Mouse (Mus musculus) liver, embryonic 16.5 days (tissue): Measurements from ENCODE around the gene Kif7. TPM values are rescaled to one million over a fixed set of nuclear protein-coding genes. Genes with fewer than 3 reads are reported as not detected.

Experiments
- ATAC-seq: fragments of 200-750 bp; cut with Nextera tagmentation; 2 replicates; pipeline ENCODE4 v1.8.0; 2017; ENCODE audit warnings: low read depth, mild to moderate bottlenecking, moderate number of reproducible peaks, moderate library complexity
- H3K27ac ChIP-seq: fragments of 300-500 bp; sonication (generic); 2 replicates; pipeline ENCODE4 v1.5.1; 2014; ENCODE audit warnings: mild to moderate bottlenecking, low read length
- H3K27me3 ChIP-seq: fragments of 300-500 bp; sonication (generic); 2 replicates; pipeline ENCODE4 v1.6.1; 2014; ENCODE audit warnings: low read depth, low read length, mixed read lengths; ENCODE audit not compliant: control insufficient read depth, insufficient read depth
- H3K36me3 ChIP-seq: fragments of 300-500 bp; sonication (generic); 2 replicates; pipeline ENCODE4 v1.6.1; 2014; ENCODE audit warnings: mild to moderate bottlenecking; ENCODE audit not compliant: control insufficient read depth, insufficient read depth
- H3K4me1 ChIP-seq: fragments of 300-500 bp; sonication (generic); 2 replicates; pipeline ENCODE4 v1.6.1; 2014; ENCODE audit warnings: low read depth, low read length, mixed read lengths; ENCODE audit not compliant: control insufficient read depth
- H3K4me2 ChIP-seq: fragments of 300-500 bp; sonication (generic); 2 replicates; pipeline ENCODE4 v1.6.1; 2014; ENCODE audit warnings: low read depth, low read length, mixed read lengths
- H3K4me3 ChIP-seq: fragments of 300-500 bp; sonication (generic); 2 replicates; pipeline ENCODE4 v1.5.1; 2014; ENCODE audit warnings: low read depth, mild to moderate bottlenecking, low read length
- H3K9ac ChIP-seq: fragments of 300-500 bp; sonication (generic); 2 replicates; pipeline ENCODE4 v1.6.1; 2014; ENCODE audit warnings: low read depth, low read length
- H3K9me3 ChIP-seq: fragments of 300-500 bp; sonication (generic); replicated peaks from 2 replicates; pipeline ENCODE4 v1.6.1; 2016; ENCODE audit warnings: low read length; ENCODE audit not compliant: control insufficient read depth
- WGBS: fragments of 180-500 bp; shearing (Covaris S2); extraction: QIAGEN DNeasy Blood & Tissue Kit; methylation state at CpG from one replicate; pipeline ENCODE4 v1.1.7; 2014; ENCODE audit not compliant: insufficient replicate concordance; 5-methylcytosine and 5-hydroxymethylcytosine counted together
- polyA plus RNA-seq: library from polyadenylated mRNA; unstranded; fragments of >200 nt; fragmentation: Nextera tagmentation; extraction: Ambion mirVana; gene quantifications from 2 replicates; pipeline ENCODE4 v1.2.1, GENCODE M21; 2015

Gene Kif7
- polyA plus RNA-seq, 1 experiment from 2014 or later, result 0.22 TPM

DNA sequence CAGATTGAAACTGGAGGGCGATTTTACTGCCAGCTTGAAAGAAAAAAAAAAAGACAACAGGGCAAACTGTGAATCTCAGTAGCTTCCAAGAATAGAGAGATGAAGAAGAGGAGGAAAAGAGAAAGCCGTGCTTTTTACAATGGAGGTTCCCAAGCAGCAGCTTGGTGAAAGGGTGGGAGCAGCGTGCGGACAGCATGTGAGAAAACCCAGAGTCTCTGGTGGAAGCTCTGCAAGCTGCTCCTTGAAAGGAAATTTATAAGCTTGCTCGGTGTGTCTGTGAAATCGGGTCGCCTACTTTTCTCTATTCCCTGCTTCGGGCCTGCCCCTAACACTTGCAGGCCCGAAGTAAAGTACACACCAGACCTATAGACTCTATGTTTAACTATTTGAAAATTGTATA lies 28.5 kb upstream of the Kif7 start:
- 72% methylated on average over 9 of the region's 9 CpGs for WGBS
- Histone ChIP-seq H3K4me2 (no peak overlapping the region), H3K9me3 (no peaks in the 10 kb centered on the region), H3K27me3 (no peaks in the 10 kb centered on the region), H3K36me3 (no peaks in the 10 kb centered on the region), H3K27ac (no peak overlapping the region), H3K4me3 (no peak overlapping the region), H3K9ac (no peak overlapping the region), H3K4me1 (peaks cover 8% of the 10 kb centered on the region)
- no peak for ATAC-seq

DNA sequence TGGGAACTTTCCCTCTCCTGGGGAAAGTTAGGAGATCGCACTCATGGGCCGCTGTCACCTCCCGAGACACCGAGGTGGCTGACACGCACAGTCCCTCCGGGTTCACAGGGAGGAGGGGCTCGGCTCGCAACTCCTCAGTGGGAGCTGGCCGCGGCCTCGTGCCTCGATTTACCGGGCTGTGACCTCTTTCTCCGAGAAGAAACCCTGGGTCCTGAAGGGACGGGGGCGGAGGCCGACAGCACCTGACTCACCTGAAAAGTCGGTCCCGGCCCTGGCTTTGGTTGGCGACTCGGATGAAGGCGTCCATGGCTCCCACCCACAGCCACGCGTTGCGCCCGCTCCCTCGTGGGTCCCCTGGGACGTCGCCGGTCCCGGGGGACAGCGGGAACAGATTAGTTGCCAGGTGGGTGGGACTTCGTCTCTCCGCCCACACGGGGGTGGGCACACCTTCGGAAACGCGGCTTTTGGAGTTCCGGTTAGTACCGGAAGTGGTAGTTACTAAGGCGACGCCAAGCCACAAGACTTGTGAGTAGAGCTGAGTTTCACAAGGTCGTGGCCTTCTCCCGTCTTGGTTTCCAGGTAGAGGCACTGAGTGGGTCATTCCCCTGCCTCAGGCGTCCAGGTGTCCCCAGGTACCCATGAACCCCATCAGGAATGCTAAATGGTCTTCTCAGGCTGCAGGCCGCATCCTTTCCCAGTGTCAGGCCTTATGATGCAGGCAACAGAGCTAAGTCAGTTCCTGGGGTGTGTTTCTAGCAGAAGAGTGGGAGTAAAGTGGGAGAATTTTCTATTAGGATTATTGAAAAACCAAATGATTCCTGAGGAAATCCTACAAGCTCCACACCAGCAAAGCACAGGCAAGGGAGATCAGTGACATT lies 27.4 kb upstream of the Kif7 start, which contains the start of the genes Pex11a and Wdr93:
Gene Pex11a (minus strand): TSS at position 473 of the 878 bp plus-strand sequence.
Gene Wdr93 (plus strand): TSS at position 505 of the 878 bp plus-strand sequence.
- peak within 1 kb of the TSS; percentile 62 for H3K9ac ChIP-seq

DNA sequence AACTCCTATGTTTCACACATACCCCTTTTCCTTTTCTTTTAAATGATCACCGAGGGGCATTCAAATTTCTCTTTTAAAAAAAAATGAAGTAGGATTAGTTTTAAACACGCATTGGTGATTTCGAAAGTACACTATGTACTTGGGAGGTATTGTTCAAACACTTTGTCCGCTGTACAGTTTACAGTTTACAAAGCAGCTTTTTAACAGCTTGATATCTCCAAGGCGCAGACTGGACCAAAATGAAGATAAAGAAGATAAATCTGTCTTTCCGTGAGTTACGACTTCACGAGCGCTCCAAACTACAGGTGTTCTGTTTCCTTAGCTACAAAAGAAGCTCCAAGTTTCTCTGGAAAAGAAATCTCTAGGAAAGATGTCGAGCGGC lies 26.7 kb upstream of the Kif7 start:
- Histone ChIP-seq H3K4me3 (peak overlapping the region; percentile 69), H3K9me3 (no peaks in the 10 kb centered on the region), H3K4me2 (peak overlapping the region; percentile 92), H3K9ac (peak overlapping the region; percentile 62), H3K36me3 (no peaks in the 10 kb centered on the region), H3K4me1 (peaks cover 8% of the 10 kb centered on the region), H3K27ac (no peak overlapping the region), H3K27me3 (no peaks in the 10 kb centered on the region)
- WGBS, result 9% methylated on average over 11 of the region's 11 CpGs
- ATAC-seq, result no peak

More for the DNA sequence above, 27.4 kb upstream of the Kif7 start, which contains the start of the genes Pex11a and Wdr93:
- Histone ChIP-seq H3K36me3 (no peaks in the 10 kb centered on the region), H3K4me3 (peak within 1 kb of the TSS; percentile 69), H3K9me3 (no peaks in the 10 kb centered on the region), H3K27ac (no peak within 1 kb of the TSS), H3K4me1 (peaks cover 8% of the 10 kb centered on the region), H3K27me3 (no peaks in the 10 kb centered on the region), H3K4me2 (peak within 1 kb of the TSS; percentile 92)
- ATAC-seq, result peak; percentile 78
- WGBS, result 2% methylated on average over 46 of the region's 46 CpGs

DNA sequence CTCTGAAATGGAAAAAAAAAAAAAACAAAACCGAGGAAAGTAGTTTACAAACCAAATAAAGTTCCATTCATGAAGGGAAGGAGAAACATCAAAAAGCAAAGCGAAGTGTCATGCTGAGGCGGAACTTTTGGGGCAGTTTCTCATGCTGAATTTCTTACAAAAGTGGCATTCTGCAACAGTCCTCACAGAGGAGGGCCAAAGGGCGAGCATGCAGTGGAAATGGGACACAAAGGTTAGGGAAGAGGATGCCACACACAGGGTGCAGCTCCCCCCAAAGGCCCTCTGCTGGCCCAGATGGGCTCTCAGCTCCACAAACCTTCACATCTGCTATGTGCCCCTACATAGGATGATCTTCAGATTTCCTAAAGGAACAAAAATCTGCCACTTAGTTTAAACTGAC lies 24.8 kb upstream of the Kif7 start:
- Histone ChIP-seq H3K4me3 (no peak overlapping the region), H3K4me2 (no peak overlapping the region), H3K27ac (no peak overlapping the region), H3K36me3 (no peaks in the 10 kb centered on the region), H3K4me1 (peaks cover 8% of the 10 kb centered on the region), H3K27me3 (no peaks in the 10 kb centered on the region), H3K9ac (no peak overlapping the region), H3K9me3 (no peaks in the 10 kb centered on the region)
- WGBS, result 59% methylated on average over 4 of the region's 4 CpGs
- no peak for ATAC-seq

DNA sequence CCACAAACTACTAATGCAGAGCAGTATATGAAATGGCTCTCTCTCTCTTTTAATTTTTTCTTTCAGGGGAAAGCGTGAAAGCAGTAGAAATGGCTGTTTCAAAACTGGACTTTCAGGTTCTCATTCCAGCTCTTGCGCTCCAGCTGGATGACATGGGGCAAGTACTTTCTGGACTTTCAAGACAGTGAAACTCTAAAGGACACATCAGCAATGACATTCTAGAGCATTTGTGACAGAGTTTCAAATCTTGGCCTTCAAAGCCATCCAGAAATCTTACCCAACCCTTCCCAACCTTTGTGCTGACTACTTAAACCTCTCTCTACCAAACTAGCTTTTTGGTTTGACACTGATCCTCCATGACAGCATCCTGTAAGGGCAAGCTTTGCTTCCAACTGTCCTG lies 23.4 kb upstream of the Kif7 start:
- peaks cover 8% of the 10 kb centered on the region for H3K4me1 ChIP-seq
- ATAC-seq, result no peak

DNA sequence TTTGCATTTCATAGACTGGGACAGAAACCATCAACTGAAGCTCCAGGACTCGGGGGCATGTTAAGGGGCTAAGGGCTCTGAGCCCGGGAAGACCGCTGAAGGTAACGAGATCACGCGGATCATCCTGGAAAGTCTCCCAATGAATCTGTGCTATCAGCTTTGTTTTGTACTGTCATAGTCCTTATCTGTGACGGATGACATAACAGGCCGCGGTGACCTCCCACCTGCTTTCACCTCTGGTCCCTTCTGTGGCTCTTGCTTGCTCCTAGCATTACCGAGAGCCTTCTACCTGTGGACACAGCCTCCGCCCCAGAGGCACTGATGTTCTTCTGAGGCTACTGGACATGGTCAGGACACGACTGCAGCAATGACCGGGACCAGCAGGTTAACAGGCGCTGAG lies 21.0 kb upstream of the Kif7 start:
- 70% methylated on average over 14 of the region's 14 CpGs for WGBS
- H3K4me1 ChIP-seq, result no peaks in the 10 kb centered on the region

More for the DNA sequence above, 23.4 kb upstream of the Kif7 start:
- no peak overlapping the region for H3K4me2 ChIP-seq
- H3K4me3 ChIP-seq, result no peak overlapping the region
- no peaks in the 10 kb centered on the region for H3K9me3 ChIP-seq
- H3K9ac ChIP-seq, result no peak overlapping the region
- H3K27me3 ChIP-seq, result no peaks in the 10 kb centered on the region
- H3K27ac ChIP-seq, result no peak overlapping the region
- WGBS, result 74% methylated on average over 2 of the region's 2 CpGs
- no peaks in the 10 kb centered on the region for H3K36me3 ChIP-seq

DNA sequence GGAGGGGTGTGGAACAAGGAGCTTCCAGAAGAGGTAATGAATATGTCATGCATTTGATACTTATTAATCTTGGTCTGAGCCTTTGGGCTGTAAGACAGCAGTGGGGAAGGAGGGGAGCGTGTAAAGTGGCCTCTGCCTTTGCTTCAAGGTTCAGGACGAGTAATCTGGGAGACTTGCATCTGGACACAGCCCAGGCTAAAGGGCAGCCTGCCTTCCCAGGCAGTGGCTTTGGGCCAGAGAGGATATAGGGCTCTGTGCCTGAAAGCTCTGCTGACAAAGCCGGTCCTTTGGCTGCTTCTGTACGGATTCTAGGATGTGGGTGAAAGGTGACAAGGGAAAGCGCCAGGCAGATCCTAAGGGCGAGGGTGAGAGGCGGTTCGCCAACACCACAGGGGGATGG lies 19.0 kb upstream of the Kif7 start:
- no peak for ATAC-seq
- Histone ChIP-seq H3K36me3 (no peaks in the 10 kb centered on the region), H3K27ac (no peak overlapping the region), H3K9me3 (no peaks in the 10 kb centered on the region), H3K4me2 (no peak overlapping the region), H3K4me1 (no peaks in the 10 kb centered on the region), H3K4me3 (no peak overlapping the region), H3K9ac (no peak overlapping the region), H3K27me3 (no peaks in the 10 kb centered on the region)
- WGBS, result 62% methylated on average over 8 of the region's 8 CpGs

More for the DNA sequence above, 21.0 kb upstream of the Kif7 start:
- Histone ChIP-seq H3K9ac (no peak overlapping the region), H3K4me2 (no peak overlapping the region), H3K36me3 (no peaks in the 10 kb centered on the region), H3K27ac (no peak overlapping the region), H3K4me3 (no peak overlapping the region), H3K27me3 (no peaks in the 10 kb centered on the region), H3K9me3 (no peaks in the 10 kb centered on the region)
- no peak for ATAC-seq

DNA sequence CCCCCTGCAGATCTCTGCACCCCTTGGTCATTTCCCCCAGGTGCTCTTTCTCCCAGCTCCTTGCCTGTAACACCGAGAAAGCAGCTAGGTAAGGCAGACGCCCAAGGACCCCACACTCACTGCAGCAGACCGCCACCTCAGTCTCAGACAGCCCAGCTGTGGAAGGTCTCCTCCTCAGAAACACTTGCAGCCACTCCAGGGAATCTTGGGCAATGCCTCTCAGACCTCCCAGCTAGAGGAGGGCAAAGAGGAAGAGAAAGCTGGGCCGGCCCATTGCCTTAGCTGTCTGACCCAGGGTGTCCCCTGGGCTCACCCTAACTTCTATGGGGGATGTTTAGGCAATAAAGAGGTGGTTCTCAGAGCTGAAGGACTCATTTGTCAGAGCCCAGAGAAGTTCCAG lies 17.1 kb upstream of the Kif7 start, which contains the start of gene Plin1:
Gene Plin1 (minus strand): TSS at position 282 of the 400 bp plus-strand sequence.
- Histone ChIP-seq H3K36me3 (no peaks in the 10 kb centered on the region), H3K9me3 (no peaks in the 10 kb centered on the region), H3K4me1 (no peaks in the 10 kb centered on the region), H3K4me2 (no peak within 1 kb of the TSS), H3K27ac (no peak within 1 kb of the TSS), H3K4me3 (no peak within 1 kb of the TSS), H3K27me3 (no peaks in the 10 kb centered on the region), H3K9ac (no peak within 1 kb of the TSS)
- WGBS, result 34% methylated on average over 4 of the region's 4 CpGs
- no peak for ATAC-seq

DNA sequence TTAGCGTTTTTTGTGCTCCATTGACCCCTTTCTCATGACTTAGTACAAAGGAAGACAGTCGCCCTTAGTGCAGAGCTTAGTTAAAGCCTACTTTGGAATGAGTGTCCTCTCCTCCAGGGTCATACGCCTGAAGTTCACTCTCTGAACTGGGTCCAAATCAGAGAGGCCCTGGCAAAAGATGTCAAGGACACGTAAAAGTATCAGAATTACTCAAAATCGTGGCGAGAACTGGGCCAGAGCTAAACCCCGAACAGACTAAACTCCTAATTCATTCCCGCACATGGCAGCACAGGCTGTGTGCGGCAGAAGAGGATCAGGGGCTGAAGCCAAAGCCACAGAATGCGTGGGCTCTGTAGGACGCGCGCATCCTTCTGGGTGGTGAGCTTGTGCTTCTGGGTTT lies 15.9 kb upstream of the Kif7 start:
- Histone ChIP-seq H3K27ac (no peak overlapping the region), H3K4me2 (no peak overlapping the region), H3K36me3 (no peaks in the 10 kb centered on the region), H3K27me3 (no peaks in the 10 kb centered on the region), H3K9ac (no peak overlapping the region), H3K9me3 (no peaks in the 10 kb centered on the region), H3K4me3 (no peak overlapping the region), H3K4me1 (no peaks in the 10 kb centered on the region)
- no peak for ATAC-seq
- 69% methylated on average over 13 of the region's 13 CpGs for whole genome bisulfite sequencing
